Mouse (Mus musculus): ENCODE data around the gene Ntng1. TPM values are rescaled to one million over a fixed set of nuclear protein-coding genes. Genes with fewer than 3 reads are reported as not detected.
A peak's percentile ranks its signal among the peaks of the same experiment; 100 is the strongest.

The Ntng1 gene
- polyA plus RNA-seq, 1 experiment from 2014 or later = 21.8 TPM

- H3K4me3 ChIP-seq = no peak overlapping the region
- H3K4me2 ChIP-seq = no peak overlapping the region
- WGBS = 51% methylated on average over 6 of the region's 6 CpGs
- H3K9ac ChIP-seq = no peak overlapping the region
- H3K4me1 ChIP-seq (replicated peaks) = no peaks in the 10 kb centered on the region
- H3K9me3 ChIP-seq = no peaks in the 10 kb centered on the region
- no peak overlapping the region for H3K27ac ChIP-seq (replicated peaks)
- H3K36me3 ChIP-seq = no peaks in the 10 kb centered on the region
- ATAC-seq (ENCODE audit: low FRiP score, low read depth) = no peak
- H3K27me3 ChIP-seq = no peaks in the 10 kb centered on the region
Observed at GRCm38 (mm10) chr3:109807211-109807934, 336.4 kb downstream of the Ntng1 start.

GRCm38 (mm10) chr3:109804145-109804544 is 339.7 kb downstream of the Ntng1 start:
- Histone ChIP-seq H3K27me3 (no peaks in the 10 kb centered on the region), H3K4me2 (no peak overlapping the region), H3K27ac (replicated peaks) (no peak overlapping the region), H3K9me3 (no peaks in the 10 kb centered on the region), H3K4me1 (replicated peaks) (no peaks in the 10 kb centered on the region), H3K9ac (no peak overlapping the region), H3K36me3 (no peaks in the 10 kb centered on the region), H3K4me3 (no peak overlapping the region)
- WGBS = 51% methylated on average over 2 of the region's 2 CpGs
- ATAC-seq (ENCODE audit: low FRiP score, low read depth) = peak; percentile 48; the same call in 1 of the 2 replicates

- Histone ChIP-seq H3K36me3 (no peaks in the 10 kb centered on the region), H3K4me2 (no peak overlapping the region), H3K27me3 (no peaks in the 10 kb centered on the region), H3K4me3 (no peak overlapping the region), H3K9ac (no peak overlapping the region), H3K4me1 (replicated peaks) (no peaks in the 10 kb centered on the region), H3K27ac (replicated peaks) (no peak overlapping the region), H3K9me3 (no peaks in the 10 kb centered on the region)
- ATAC-seq (ENCODE audit: low FRiP score, low read depth) = no peak
- 70% methylated on average over 3 of the region's 3 CpGs for WGBS
Observed at GRCm38 (mm10) chr3:109803616-109804015, 340.2 kb downstream of the Ntng1 start.

GRCm38 (mm10) chr3:109797354-109797753 is 346.5 kb downstream of the Ntng1 start:
- Histone ChIP-seq H3K27ac (replicated peaks) (no peak overlapping the region), H3K4me3 (no peak overlapping the region), H3K36me3 (no peaks in the 10 kb centered on the region), H3K9me3 (no peaks in the 10 kb centered on the region), H3K4me1 (replicated peaks) (no peaks in the 10 kb centered on the region), H3K9ac (no peak overlapping the region), H3K27me3 (no peaks in the 10 kb centered on the region), H3K4me2 (no peak overlapping the region)
- WGBS = 66% methylated on average over 11 of the region's 11 CpGs
- ATAC-seq (ENCODE audit: low FRiP score, low read depth) = no peak

- H3K4me1 ChIP-seq (replicated peaks) = peaks cover 26% of the 10 kb centered on the region
- no peaks in the 10 kb centered on the region for H3K27me3 ChIP-seq
- no peaks in the 10 kb centered on the region for H3K36me3 ChIP-seq
- H3K27ac ChIP-seq (replicated peaks) = peak overlapping the region; percentile 90
- no peak for ATAC-seq (ENCODE audit: low FRiP score, low read depth)
- WGBS = 9% methylated on average over 5 of the region's 5 CpGs
- H3K4me3 ChIP-seq = peak overlapping the region; percentile 37; the same call in 1 of the 2 replicates
- no peaks in the 10 kb centered on the region for H3K9me3 ChIP-seq
- no peak overlapping the region for H3K9ac ChIP-seq
- H3K4me2 ChIP-seq = peak overlapping the region; percentile 80
Observed at GRCm38 (mm10) chr3:109783231-109783630, 360.6 kb downstream of the Ntng1 start.

GRCm38 (mm10) chr3:109782289-109782951 is 361.4 kb downstream of the Ntng1 start:
- Histone ChIP-seq H3K4me3 (peak overlapping the region; percentile 37), H3K4me1 (replicated peaks) (peaks cover 26% of the 10 kb centered on the region), H3K9ac (peak overlapping the region; percentile 52), H3K4me2 (peak overlapping the region; percentile 80), H3K36me3 (no peaks in the 10 kb centered on the region), H3K9me3 (no peaks in the 10 kb centered on the region), H3K27me3 (no peaks in the 10 kb centered on the region), H3K27ac (replicated peaks) (peak overlapping the region; percentile 90)
- peak; percentile 88 for ATAC-seq (ENCODE audit: low FRiP score, low read depth)
- WGBS = 1% methylated on average over 27 of the region's 27 CpGs

GRCm38 (mm10) chr3:109781917-109782288 is 361.9 kb downstream of the Ntng1 start:
- H3K9me3 ChIP-seq = no peaks in the 10 kb centered on the region
- no peaks in the 10 kb centered on the region for H3K27me3 ChIP-seq
- peak overlapping the region; percentile 90 for H3K27ac ChIP-seq (replicated peaks)
- no peak overlapping the region; the same call in 1 of the 2 replicates for H3K9ac ChIP-seq
- peak overlapping the region; percentile 37 for H3K4me3 ChIP-seq
- peak; percentile 50; the same call in 1 of the 2 replicates for ATAC-seq (ENCODE audit: low FRiP score, low read depth)
- H3K4me1 ChIP-seq (replicated peaks) = peaks cover 26% of the 10 kb centered on the region
- H3K4me2 ChIP-seq = peak overlapping the region; percentile 80
- 56% methylated on average over 7 of the region's 7 CpGs for WGBS
- no peaks in the 10 kb centered on the region for H3K36me3 ChIP-seq

GRCm38 (mm10) chr3:109775200-109775599 is 368.6 kb downstream of the Ntng1 start:
- Histone ChIP-seq H3K27ac (replicated peaks) (no peak overlapping the region), H3K9me3 (no peaks in the 10 kb centered on the region), H3K36me3 (no peaks in the 10 kb centered on the region), H3K27me3 (no peaks in the 10 kb centered on the region), H3K4me2 (no peak overlapping the region), H3K9ac (no peak overlapping the region), H3K4me3 (no peak overlapping the region), H3K4me1 (replicated peaks) (no peaks in the 10 kb centered on the region)
- 79% methylated on average over 2 of the region's 2 CpGs for whole genome bisulfite sequencing
- no peak for ATAC-seq (ENCODE audit: low FRiP score, low read depth)

GRCm38 (mm10) chr3:109772120-109772519 is 371.7 kb downstream of the Ntng1 start:
- no peak overlapping the region for H3K4me3 ChIP-seq
- 89% methylated on average over 14 of the region's 14 CpGs for WGBS
- no peak overlapping the region for H3K4me2 ChIP-seq
- ATAC-seq (ENCODE audit: low FRiP score, low read depth) = no peak
- H3K9me3 ChIP-seq = no peaks in the 10 kb centered on the region
- H3K27ac ChIP-seq (replicated peaks) = no peak overlapping the region
- no peaks in the 10 kb centered on the region for H3K27me3 ChIP-seq
- H3K36me3 ChIP-seq = no peaks in the 10 kb centered on the region
- no peaks in the 10 kb centered on the region for H3K4me1 ChIP-seq (replicated peaks)
- H3K9ac ChIP-seq = no peak overlapping the region

- Histone ChIP-seq H3K9ac (no peak overlapping the region), H3K27ac (replicated peaks) (no peak overlapping the region), H3K4me1 (replicated peaks) (no peaks in the 10 kb centered on the region), H3K4me3 (no peak overlapping the region), H3K4me2 (no peak overlapping the region), H3K36me3 (no peaks in the 10 kb centered on the region), H3K27me3 (no peaks in the 10 kb centered on the region), H3K9me3 (no peaks in the 10 kb centered on the region)
- no peak for ATAC-seq (ENCODE audit: low FRiP score, low read depth)
- 77% methylated on average over 3 of the region's 3 CpGs for WGBS
Observed at GRCm38 (mm10) chr3:109766939-109767338, 376.9 kb downstream of the Ntng1 start.

GRCm38 (mm10) chr3:109765608-109766007 is 378.2 kb downstream of the Ntng1 start:
- Histone ChIP-seq H3K27ac (replicated peaks) (no peak overlapping the region), H3K4me2 (no peak overlapping the region), H3K9me3 (no peaks in the 10 kb centered on the region), H3K4me1 (replicated peaks) (no peaks in the 10 kb centered on the region), H3K4me3 (no peak overlapping the region), H3K36me3 (no peaks in the 10 kb centered on the region), H3K9ac (no peak overlapping the region), H3K27me3 (no peaks in the 10 kb centered on the region)
- ATAC-seq (ENCODE audit: low FRiP score, low read depth) = no peak
- 86% methylated on average over 2 of the region's 2 CpGs for WGBS

- 60% methylated on average over 4 of the region's 4 CpGs for WGBS
- no peak overlapping the region for H3K4me3 ChIP-seq
- H3K9me3 ChIP-seq = no peaks in the 10 kb centered on the region
- H3K36me3 ChIP-seq = no peaks in the 10 kb centered on the region
- H3K27me3 ChIP-seq = no peaks in the 10 kb centered on the region
- no peak overlapping the region for H3K4me2 ChIP-seq
- H3K9ac ChIP-seq = no peak overlapping the region
- no peaks in the 10 kb centered on the region for H3K4me1 ChIP-seq (replicated peaks)
- no peak for ATAC-seq (ENCODE audit: low FRiP score, low read depth)
- H3K27ac ChIP-seq (replicated peaks) = no peak overlapping the region
Observed at GRCm38 (mm10) chr3:109765141-109765540, 378.7 kb downstream of the Ntng1 start.
